Mouse (Mus musculus): Measurements from ENCODE around the gene Agr3. TPM values are rescaled to one million over a fixed set of nuclear protein-coding genes. Genes with fewer than 3 reads are reported as not detected.

Gene Agr3
- total RNA-seq (2021): not detected
- long read RNA-seq, experiment 1: 0 reads
- long read RNA-seq, experiment 2: 0 reads

- DNase-seq (ENCODE audit: low spot score in 2 of 2): no peak
These were observed at the start of gene Agr3 for GRCm38 (mm10) chr12:35925402-35925801. TSS of gene Agr3 (plus strand) at chr12:35925620.

GRCm38 (mm10) chr12:35884892-35885558 is 40.4 kb upstream of the Agr3 start:
- no peak for DNase-seq (ENCODE audit: low spot score in 2 of 2)

GRCm38 (mm10) chr12:35889383-35889782 is 36.0 kb upstream of the Agr3 start:
- DNase-seq (ENCODE audit: low spot score in 2 of 2): no peak

GRCm38 (mm10) chr12:35890756-35891155 is 34.7 kb upstream of the Agr3 start:
- no peak for DNase-seq (ENCODE audit: low spot score in 2 of 2)

- no peak for DNase-seq (ENCODE audit: low spot score in 2 of 2)
These were observed 31.0 kb upstream of the Agr3 start for GRCm38 (mm10) chr12:35894304-35894900.

- DNase-seq (ENCODE audit: low spot score in 2 of 2): peak in 1 of 2 experiments; percentile 14
These were observed 29.3 kb upstream of the Agr3 start for GRCm38 (mm10) chr12:35895875-35896763.

GRCm38 (mm10) chr12:35896764-35897282 is 28.6 kb upstream of the Agr3 start:
- DNase-seq (ENCODE audit: low spot score in 2 of 2): no peak

- DNase-seq (ENCODE audit: low spot score in 2 of 2): no peak
These were observed 14.8 kb upstream of the Agr3 start for GRCm38 (mm10) chr12:35910632-35911031.

- DNase-seq (ENCODE audit: low spot score in 2 of 2): no peak
These were observed 9.6 kb upstream of the Agr3 start for GRCm38 (mm10) chr12:35915813-35916212.

- DNase-seq (ENCODE audit: low spot score in 2 of 2): no peak
These were observed 9.0 kb upstream of the Agr3 start for GRCm38 (mm10) chr12:35916467-35916866.

- DNase-seq (ENCODE audit: low spot score in 2 of 2): no peak
These were observed 7.4 kb upstream of the Agr3 start for GRCm38 (mm10) chr12:35918031-35918430.

GRCm38 (mm10) chr12:35927804-35928203 is 2.4 kb downstream of the Agr3 start:
- DNase-seq (ENCODE audit: low spot score in 2 of 2): no peak

- DNase-seq (ENCODE audit: low spot score in 2 of 2): no peak
These were observed 7.4 kb downstream of the Agr3 start for GRCm38 (mm10) chr12:35932816-35933215.

- DNase-seq (ENCODE audit: low spot score in 2 of 2): no peak
These were observed 26.3 kb downstream of the Agr3 start for GRCm38 (mm10) chr12:35951757-35952156.

- no peak for DNase-seq (ENCODE audit: low spot score in 2 of 2)
These were observed 31.8 kb downstream of the Agr3 start for GRCm38 (mm10) chr12:35957235-35957634.

- no peak for DNase-seq (ENCODE audit: low spot score in 2 of 2)
These were observed 40.8 kb downstream of the Agr3 start for GRCm38 (mm10) chr12:35966098-35966767.

GRCm38 (mm10) chr12:35966768-35967141 is 41.3 kb downstream of the Agr3 start:
- no peak for DNase-seq (ENCODE audit: low spot score in 2 of 2)

GRCm38 (mm10) chr12:35975898-35976297 is 50.5 kb downstream of the Agr3 start:
- no peak for DNase-seq (ENCODE audit: low spot score in 2 of 2)

GRCm38 (mm10) chr12:35977633-35978246 is 52.3 kb downstream of the Agr3 start:
- DNase-seq (ENCODE audit: low spot score in 2 of 2): no peak

- no peak for DNase-seq (ENCODE audit: low spot score in 2 of 2)
These were observed 54.2 kb downstream of the Agr3 start for GRCm38 (mm10) chr12:35979625-35980024.

Data from adrenal gland, postnatal 4 days (tissue).